26 mouse cellular contexts compared by ENCODE assay signal in genomic region chr12:86138696-86139095, GRCm38 (mm10). TPM values are rescaled to one million over a fixed set of nuclear protein-coding genes. Genes with fewer than 3 reads are reported as not detected.
"Had no signal": no experiment of that assay in that cellular context is flagged by ENCODE, and none has a peak within 500 bp of the region (broad histone marks: within the 10 kb centered on the region; RNA-seq: fewer than 3 reads in every experiment).

No protein-coding gene starts in this region.

- H3K9me3 ChIP-seq: heart, embryonic 10.5 days; heart, embryonic 12.5 days; hindbrain, embryonic 10.5 days; hindbrain, embryonic 12.5 days; intestine, embryonic 15.5 days; limb, embryonic 13.5 days; limb, embryonic 15.5 days; liver, embryonic 12.5 days had no signal

- H3K27me3 ChIP-seq: heart, embryonic 12.5 days; hindbrain, embryonic 12.5 days; intestine, embryonic 15.5 days; limb, embryonic 13.5 days; limb, embryonic 15.5 days; liver, embryonic 12.5 days had no signal

- H3K9ac ChIP-seq: heart, embryonic 12.5 days; hindbrain, embryonic 12.5 days; hindbrain, embryonic 14.5 days; intestine, embryonic 15.5 days; limb, embryonic 13.5 days; limb, embryonic 15.5 days; liver, embryonic 12.5 days; liver, embryonic 14.5 days had no signal

- H3K36me3 ChIP-seq: intestine, embryonic 15.5 days; liver, embryonic 12.5 days had no signal

- ATAC-seq: hindbrain, embryonic 16.5 days; inflammation-experienced regulatory T-cells, adult 6 months; intestine, embryonic 15.5 days; intestine, postnatal 0 days; liver, embryonic 12.5 days had no signal

- H3K4me3 ChIP-seq: gastrocnemius, adult 2 months; heart, embryonic 10.5 days; heart, embryonic 12.5 days; hindbrain, embryonic 10.5 days; hindbrain, embryonic 12.5 days; intestine, embryonic 15.5 days; layer of hippocampus, adult 2 months; limb, embryonic 13.5 days; limb, embryonic 15.5 days; liver, embryonic 12.5 days had no signal

- H3K4me1 ChIP-seq: hindbrain, embryonic 12.5 days; intestine, embryonic 15.5 days; liver, embryonic 12.5 days had no signal

- H3K4me2 ChIP-seq: heart, embryonic 12.5 days; hindbrain, embryonic 12.5 days; hindbrain, embryonic 14.5 days; intestine, embryonic 15.5 days; limb, embryonic 13.5 days; limb, embryonic 15.5 days; liver, embryonic 12.5 days had no signal

- DNase-seq: gastrocnemius, adult 2 months; gastrocnemius, postnatal 10 days; gastrocnemius, postnatal 25 days; heart, adult 18-20 months; heart, postnatal 10 days; heart, postnatal 4 days; kidney, adult 18-20 months; kidney, adult 8-10 months; kidney, postnatal 10 days; kidney, postnatal 4 days; left cerebral cortex, postnatal 4 days had no signal

- H3K27ac ChIP-seq: gastrocnemius, adult 2 months; heart, embryonic 10.5 days; hindbrain, embryonic 10.5 days; hindbrain, embryonic 12.5 days; hindbrain, embryonic 14.5 days; intestine, embryonic 15.5 days; layer of hippocampus, adult 2 months; limb, embryonic 13.5 days; limb, embryonic 15.5 days; liver, embryonic 12.5 days; liver, embryonic 14.5 days had no signal

RNA-seq across cellular contexts. Expression of gene Ift43, which starts 56.4 kb away (rescaled TPM):
- total RNA-seq: granulocyte monocyte progenitor cell, adult 5-6 weeks had no signal
